Mouse (Mus musculus) spleen, postnatal 14 days (tissue): ENCODE results near the gene Mta1.

Experiments
- DNase-seq, 2 experiments: peaks; one replicate each; pipeline ENCODE4 v3.0.0; 2021 to 2022; ENCODE audit warnings: low spot score in 2 of 2

Gene Mta1

DNA sequence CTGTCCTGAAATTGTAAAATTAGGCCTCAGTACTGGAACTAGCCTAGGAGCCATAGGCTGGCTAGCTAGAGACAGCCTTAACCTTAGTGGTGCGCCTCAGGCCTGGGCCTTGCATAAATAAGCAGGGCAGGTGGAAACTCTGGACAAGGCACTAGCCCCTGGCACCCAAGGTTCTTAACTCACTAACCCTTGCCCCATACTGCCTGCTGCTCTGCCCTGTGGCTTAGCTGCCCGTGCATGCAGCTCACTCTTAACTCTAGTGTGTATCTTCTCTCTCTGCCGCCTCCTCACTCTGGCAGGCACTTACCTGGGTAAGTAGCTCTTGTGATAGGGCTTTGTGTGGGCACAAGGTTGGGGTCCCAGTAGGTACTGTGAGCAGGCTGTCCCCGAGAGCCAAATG lies 36.4 kb downstream of the Mta1 start:
- DNase-seq: no peak

DNA sequence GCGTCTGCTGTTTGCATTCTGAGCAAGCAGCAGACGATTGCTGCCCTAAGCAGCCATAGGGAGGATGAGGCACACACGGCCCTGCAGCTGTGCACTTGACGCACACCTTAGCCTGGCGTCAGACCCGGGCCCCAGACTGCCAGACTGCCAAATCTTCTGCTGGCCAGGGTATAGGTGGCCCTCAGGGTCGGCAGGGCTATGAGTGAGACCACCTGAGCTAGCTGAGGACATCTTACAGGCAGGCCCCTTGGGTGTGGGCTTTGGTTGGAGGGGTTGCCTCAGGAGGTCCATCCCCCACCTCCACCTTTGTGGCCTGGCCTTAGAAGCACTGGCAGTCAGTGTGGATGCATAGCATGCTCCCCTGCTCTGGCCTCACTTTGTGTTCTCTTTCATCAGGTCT lies 37.3 kb downstream of the Mta1 start:
- DNase-seq: no peak

DNA sequence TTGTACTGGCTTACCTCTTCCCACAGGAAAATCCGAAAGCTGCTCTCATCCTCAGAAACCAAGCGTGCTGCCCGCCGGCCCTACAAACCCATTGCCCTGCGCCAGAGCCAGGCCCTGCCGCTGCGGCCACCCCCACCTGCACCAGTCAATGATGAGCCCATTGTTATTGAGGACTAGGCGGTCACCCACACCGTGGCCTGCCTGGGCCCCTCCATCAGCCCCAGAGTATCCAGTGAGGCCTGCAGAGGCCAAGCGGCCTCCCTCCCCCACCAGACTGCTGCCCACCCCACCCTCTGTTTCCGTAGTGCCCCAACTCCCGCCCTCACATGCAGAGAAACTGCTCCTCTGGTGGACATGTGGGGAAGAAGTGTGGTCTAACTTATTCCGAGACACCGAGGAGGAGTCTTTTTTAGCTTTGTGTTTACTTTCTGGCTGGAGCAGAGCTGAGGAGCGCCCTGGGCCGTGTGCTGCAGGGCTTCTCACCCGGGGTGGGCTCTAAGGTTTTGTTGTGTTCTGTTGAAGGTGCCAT lies 38.5 kb downstream of the Mta1 start:
- DNase-seq: no peak

DNA sequence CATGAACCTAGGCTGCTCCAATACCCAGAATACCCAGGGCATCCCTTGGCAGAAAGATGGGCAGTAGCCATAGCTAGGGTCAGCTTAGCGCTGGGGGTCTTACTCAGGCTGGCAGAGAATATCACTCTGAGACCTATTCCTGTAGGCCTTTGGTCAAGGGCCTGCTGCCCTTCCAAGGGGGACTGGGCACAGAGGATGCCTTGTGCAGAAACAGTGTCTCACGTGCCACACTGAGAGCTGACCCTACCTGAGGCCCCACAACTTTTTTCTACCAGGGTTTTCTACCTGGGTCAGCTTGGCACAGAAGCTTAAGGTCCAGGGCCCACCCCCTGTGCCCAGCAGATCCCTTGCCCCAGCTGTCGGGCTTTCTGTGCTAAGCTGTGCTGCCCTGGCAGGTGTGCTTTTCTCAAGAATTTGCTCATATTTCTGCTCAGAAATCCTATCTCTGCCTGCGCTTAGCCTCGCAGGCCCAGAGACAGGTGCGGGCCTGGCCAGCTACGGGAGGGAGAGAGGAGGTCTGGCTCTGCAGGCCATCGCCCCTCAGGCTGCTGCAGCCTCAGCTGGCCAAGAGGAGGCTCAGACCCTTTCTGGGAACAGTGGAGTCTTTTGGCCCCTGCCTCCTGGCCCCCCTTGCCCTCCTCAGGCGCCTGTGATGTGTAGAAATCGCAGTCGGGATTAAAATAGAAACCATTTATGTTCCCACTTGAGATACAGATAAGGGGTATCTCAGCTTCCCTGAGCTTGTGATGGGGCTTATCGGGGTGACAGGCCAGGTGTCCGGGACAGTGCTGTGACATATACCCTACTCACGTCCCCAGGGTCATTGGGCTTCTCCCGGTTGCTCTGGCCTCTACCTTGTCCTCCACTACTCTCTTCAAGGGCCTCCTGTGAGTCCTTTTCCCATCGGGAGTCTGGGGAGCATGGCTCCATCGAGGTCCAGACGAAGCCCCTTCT lies 39.5 kb downstream of the Mta1 start:
- DNase-seq: no peak

DNA sequence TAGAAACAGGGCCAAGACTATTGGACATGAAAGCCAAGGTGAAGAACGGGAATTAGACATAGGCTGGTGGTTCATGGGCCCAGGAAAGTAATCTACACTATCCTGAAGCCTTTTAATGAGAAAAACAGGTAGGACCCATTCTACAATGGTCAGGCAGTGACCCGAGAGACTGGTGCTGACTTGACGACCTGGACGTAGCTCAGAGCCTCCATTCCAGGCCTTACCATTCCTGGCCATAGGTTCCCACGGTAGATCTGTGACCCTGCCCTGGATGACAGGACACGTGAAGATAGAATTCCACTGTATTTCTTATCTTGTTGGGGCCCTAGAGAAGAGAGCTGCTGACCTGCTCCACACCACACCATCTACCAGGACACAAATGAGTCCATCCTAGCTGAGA lies 40.2 kb downstream of the Mta1 start:
- no peak for DNase-seq

DNA sequence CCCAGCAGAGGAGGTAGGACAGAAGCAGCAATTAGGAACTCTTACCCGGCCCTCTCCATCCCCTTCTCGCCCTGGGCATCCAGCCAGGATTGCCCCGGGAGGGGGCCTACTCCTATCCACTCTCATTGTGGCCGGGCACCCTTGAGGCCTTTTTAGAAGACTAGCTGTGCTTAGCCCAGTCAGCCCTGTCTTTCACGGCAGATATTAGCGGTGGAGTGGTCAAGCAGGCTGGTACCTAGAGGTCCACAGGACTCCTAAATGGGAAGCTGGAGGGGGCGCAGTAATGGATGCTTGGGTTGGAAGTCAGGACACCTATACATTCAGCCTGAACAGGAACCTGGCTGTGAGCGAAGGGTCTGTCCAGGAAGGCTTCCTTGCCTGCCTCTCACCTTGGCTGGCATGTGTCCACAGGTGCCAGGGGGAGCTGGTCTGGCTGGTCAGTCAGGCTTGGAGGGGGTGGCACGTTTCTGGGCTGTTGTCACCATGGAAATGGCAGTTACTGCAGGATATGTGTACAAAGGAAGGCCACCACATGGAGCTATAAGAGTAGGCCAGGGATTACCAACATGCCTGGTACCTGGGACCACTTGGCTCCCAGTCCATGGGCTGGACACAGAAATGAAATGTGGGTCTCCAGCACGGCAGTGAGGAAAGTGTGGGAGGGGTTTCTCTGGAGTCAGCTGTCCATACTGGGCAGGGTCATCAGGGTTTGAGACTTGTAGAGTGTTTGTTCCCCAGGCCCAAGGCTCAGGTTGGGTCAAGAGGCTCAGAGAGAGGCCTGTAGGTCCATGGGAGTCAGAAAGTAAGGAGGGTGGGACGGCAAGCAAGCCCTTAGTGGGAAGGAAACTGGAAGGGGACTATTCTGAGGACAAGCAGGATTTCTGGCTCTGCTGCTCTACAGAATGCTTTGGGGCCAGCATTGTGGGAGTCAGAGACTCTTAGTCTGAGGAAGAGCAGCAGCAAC lies 41.1 kb downstream of the Mta1 start:
- no peak for DNase-seq

DNA sequence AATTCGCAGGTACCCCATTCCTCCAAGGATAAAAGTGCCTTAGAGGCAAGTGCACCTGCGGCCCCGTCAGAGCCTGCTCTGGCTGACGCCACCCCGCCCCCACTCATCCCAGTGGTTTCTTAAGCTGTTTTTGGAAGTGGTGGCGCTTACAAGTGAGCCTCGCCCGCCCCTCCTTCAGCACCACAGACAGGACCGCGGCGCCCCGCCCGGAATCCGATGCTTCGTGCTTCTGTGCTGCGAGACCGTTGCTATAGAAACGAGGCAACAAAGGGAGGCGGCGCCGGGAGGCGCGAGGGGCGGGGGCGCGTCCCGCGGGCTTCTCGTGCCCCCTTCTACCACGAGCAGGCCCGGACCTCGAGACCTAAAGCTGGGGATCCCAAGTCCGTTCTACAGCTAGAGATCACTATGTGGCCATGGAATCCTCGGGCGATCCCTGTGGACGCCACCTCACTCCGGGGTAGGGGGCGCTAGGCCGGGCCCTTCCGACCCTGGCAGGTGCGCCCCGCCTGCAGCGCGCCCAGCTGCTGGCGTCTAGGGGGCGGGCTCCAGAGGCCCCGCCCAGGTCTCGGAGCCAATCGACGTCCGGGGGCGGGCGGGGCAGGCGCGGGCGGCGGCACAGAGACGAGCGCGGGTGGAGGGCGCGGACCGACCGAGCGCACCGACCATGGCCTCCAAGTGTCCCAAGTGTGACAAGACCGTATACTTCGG lies 42.0 kb downstream of the Mta1 start, which contains the start of gene Crip2:
Gene Crip2, plus strand, starts transcription at position 329 of the 708 bp plus-strand sequence.
- DNase-seq: peak; percentile 64 to 76

DNA sequence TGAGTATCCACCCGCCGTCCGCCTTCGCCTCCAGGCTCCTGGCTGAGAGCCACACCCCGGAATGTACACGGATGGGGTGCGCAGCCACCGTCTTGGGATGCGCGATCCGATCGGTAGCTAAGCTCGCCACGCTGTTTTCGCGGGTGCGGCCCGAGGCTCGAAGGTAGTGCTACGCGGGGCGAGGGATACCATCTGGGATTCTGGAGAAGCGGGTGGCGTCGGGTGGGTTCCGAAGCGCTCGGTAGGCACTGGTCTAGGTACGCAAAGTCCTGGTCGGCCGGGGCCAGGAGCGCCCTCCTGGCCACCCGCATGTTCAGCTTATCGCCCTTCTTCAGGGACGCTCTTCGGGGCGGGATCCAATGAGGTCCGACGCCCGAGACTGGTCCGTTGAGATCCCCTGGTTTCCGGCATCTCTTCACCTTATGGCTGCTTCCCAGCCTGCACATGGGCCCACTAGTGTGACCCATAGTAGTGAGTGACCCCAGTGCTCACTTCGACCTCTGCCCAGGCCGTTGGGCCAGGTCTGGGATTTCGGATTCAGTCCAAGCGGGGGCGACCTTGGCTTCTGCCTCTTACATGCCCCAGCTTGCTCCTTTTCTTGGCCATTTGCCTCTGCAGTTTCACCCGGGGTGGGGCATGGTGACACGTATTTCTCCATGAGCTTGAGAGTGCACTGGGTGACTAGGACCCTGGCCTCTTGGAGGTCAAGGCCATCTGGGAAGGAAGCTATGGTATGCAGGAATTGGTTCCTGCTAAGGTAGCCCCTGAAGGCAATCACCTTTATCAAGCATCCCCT lies 42.7 kb downstream of the Mta1 start:
- DNase-seq: no peak

DNA sequence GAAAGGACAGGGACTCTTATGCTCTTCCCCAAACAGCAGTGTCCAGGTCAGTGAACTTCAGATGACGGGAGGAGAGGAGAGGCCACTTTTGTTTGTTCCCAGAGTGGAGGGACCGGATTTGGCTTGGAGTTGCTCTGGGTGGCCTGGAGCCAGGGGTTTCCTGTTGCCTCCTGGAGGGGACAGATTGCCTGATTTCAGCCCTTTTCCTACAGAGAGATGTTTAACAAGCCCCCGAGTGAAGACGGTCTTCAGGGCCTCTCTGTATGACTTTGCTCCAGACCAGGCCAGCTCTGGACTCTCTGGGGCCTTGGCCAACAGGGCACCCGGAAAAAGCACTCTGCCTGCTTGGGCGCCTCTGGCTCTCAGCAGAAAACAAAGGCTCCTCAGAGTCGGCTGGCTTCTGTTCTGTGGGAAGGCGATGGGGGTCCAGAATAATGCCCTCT lies 43.5 kb downstream of the Mta1 start:
- no peak for DNase-seq

DNA sequence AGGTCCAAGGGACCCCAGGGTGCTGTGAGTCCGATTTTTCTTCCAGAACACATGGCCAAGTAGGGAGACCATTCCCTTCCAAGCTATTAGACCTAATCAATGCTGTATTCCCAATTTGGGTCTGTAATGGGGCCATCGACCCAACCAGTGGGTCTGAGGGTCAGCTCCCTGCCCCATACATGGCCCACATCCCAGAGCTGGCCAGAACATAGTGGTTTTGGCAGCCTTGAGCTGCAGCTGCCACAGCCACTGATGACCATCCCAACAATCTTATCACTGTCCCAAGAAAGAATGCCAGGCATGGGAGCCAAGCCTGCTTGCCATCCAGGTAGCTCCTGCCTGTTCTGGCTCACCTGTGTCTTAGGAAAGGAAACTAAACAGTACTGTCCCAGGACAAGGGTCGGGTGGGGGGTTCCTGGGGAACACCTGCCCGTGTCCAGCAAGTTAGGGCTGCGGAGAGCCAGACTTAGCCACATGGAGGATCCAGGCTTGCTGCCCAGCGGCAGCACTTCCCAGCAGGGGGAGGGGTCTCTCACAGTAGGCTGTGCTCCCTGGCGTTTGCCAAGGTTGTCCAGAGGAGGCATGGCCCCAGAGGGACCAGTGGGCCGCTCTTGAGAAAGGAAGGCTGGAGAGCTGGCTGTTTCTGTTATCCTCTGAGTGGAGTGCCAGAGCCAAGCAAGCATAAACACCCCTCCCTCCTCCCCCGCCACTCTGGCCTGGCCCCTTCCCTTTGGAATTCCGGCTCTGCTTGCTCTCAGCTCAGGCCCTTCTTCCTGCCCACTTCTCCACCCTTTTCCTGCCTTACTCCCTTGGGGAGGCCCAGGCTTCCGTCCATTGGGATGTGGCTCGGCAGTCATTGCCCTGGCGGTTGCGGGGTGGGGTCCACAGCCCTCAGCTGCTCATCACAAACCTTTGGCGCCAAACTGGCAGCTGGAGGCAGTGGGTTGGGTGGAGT lies 44.2 kb downstream of the Mta1 start:
- DNase-seq: no peak

DNA sequence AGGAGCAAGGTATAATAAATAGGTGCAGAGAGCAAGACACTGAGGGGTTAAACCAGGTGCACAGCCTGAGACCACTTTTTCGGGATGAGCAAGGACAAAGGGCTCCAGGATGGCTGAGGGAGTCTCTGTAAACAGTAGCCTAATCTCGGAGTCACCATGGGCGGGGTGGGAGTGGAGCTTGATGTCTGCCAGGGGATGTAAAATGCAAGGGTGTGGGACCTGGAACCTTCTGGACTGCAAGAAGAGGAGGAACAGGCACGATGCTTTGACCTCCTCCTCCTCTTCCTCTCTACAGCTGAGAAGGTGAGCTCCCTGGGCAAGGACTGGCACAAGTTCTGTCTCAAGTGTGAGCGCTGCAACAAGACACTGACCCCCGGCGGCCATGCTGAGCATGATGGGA lies 45.1 kb downstream of the Mta1 start:
- DNase-seq: no peak

DNA sequence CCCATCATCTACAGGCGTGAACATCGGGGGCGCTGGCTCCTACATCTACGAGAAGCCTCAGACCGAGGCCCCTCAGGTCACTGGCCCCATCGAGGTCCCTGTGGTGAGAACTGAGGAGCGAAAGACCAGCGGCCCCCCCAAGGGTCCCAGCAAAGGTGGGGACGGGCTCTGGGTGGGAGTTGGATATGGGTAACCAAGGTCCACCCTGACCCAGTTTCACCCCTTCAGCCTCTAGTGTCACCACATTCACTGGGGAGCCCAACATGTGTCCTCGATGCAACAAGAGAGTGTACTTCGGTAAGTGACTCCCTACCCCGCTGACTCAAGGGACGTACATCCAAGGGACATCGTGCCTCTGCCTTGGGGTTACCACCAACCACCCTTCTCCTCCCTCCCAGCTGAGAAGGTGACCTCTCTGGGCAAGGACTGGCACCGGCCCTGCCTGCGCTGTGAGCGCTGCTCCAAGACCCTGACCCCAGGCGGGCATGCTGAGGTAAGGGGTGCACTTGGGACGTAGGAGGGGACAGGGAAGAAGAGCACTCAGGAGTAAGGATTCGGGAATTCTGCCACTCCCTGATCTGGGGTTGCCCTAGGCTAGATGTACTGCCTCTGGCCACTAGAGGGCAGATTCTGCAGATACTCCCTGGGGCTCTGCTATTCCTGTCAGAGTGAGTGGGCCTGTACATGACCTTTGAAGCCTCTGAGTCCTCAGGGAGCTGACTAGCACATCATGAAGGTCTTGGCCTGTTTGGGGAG lies 46.1 kb downstream of the Mta1 start:
- DNase-seq: peak in 1 of 2 experiments; percentile 52

DNA sequence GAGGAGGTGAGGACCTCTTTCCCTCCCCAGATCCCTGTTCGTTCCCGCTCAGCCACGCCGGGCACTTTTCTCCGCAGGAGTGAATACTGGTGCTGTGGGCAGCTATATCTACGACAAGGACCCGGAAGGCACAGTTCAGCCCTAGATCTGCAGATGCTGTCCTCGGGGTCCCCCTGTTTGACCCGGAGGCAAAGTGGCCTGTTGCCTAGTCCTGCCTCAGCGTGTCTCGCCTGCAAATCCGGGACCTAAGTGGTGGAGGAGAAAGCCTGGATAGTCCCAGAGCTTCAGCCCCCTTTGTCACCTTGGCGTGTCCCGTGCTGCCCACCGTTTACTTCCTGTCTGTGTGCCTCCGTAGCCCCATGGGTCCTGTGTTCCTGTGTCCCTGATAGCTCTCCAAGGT lies 46.8 kb downstream of the Mta1 start:
- DNase-seq: no peak

DNA sequence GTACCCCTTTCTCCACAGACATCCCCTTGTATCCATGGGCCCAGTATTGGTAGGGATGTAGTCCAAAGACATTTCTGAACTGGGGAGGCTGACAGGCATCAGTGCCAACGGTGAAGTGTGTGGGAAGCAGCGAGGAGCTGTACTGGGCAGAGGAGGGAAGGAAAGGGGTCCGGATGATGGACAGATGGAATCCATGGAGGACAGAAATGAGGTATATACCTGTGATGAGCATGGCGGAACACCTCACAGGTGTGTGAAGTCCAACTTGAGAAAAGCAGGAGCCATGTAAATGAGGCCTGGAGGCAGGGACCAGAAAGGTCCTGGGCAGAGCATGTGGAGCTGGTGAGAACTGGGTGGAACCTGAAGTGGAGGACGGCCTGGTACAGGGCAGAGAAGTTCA lies 47.5 kb downstream of the Mta1 start:
- no peak for DNase-seq

DNA sequence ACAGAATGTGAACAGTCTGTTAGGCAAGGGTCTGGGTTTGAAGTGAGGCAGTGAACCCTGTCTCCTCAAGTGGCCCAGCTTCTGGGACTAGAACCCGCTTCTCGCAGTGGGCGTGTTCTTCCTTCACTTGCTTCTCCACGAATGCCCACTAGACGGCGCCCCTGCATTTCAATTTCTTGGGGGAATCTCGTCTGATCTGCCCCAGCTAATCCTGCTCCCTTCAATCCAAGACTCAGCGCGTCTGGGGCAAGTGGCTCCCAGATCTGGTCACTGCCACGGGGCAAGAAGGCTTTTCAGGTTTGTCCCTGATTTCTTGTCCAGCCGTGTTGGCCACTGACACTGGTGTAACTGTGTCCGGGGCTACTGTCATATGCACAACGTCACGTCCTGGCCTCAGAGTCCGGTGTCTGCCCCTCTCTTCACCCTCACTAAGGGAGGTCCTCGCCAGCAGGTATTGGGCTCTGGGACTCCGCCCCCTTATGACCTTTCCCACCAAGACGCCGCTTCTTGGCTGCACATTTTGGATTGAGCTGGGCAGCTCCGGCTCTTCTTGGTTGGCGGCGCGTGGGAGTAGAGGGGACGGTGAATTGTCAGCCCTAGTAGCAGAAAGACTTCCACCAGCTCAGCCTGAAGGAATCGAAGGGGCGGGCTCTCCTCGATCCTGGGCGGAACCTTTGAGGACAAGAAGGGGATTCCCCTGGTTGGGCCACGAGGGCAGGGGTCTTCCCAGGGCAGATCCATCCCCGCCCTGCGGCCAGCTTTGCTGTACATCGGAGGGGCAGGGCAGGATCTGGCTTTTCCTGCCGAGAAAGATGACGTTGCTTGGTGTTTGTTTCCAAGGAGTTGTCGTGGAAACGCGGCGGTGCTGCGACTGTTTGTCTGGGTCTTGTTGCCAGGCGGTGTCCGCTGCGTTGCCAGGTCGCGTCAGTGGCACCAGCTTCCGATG lies 48.3 kb downstream of the Mta1 start, which contains the start of gene Crip1:
Gene Crip1, plus strand, starts transcription at position 205 of the 946 bp plus-strand sequence.
- peak; percentile 83 to 90 for DNase-seq

DNA sequence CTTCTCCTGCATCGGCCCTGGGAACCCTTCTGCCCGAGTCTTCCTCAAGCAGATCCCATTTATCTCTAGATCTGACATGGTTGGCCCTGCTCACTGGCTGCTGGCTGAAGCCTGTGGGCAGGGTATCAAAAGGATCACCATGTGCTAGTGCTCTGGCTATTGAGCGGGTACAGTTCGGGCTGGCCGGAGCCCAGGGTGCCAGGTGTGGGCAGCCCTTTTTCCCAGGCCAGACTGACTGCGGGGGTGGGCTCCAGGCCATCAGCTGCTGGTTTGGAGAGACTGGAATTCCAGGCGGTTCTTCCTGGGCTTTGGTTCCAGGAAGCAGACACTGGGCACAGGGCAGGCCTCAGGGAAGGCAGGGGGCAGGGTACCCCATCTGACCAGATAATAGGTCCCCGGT lies 49.4 kb downstream of the Mta1 start:
- no peak for DNase-seq

DNA sequence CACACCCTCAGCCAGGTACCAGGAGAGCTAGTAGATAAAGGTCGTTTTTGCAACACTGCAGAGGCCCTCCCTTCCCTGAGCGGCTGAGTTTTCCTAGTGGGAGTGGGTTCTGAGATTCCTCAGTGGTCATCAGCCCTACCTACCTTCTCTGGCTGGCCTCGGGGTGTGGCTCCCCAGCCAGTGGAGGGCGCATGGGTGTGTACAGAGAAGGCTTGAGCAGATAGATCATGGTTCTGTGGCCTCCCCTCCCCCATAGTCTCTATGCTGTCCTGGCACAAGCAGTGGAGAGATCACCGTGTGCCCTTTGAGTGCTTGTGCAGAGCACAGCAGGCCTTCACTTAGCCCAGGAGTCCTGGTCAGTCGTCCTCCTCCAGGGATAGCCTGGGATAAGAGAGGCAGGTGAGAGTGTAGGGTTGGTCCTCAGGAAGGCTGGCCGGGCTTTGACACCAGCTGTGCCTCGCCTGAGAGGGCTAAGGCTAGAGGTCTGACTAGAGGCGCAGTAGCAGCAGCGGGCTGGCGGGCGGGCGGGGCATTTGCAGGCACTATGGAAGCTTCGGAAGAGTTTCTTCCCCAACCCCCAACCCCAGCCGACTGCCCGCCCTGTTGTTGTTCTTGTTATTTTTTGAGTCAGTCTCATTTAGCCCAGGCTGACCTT lies 50.4 kb downstream of the Mta1 start:
- DNase-seq: peak; percentile 56 to 65
